Mouse (Mus musculus) activated CD4-positive, CD25-positive, alpha-beta regulatory T cell, adult 4 months (primary cell): ENCODE data around the gene Wfdc9. TPM values are rescaled to one million over a fixed set of nuclear protein-coding genes. Genes with fewer than 3 reads are reported as not detected.
"Not testable (repeated sequence)": the region's sequence is repeated elsewhere in the genome, so short reads cannot be mapped to it uniquely, and the experiment has no call there.

ENCODE experiments used
- ATAC-seq: one replicate; pipeline ENCODE4 v1.8.0; 2017
- polyA plus RNA-seq, 2 experiments: library from polyadenylated mRNA; unstranded; fragments of 100-300 nt; shearing (Covaris generic); gene quantifications; one replicate each; pipeline ENCODE4 v1.2.1; 2017

The Wfdc9 gene
- polyA plus RNA-seq, 2 experiments from 2014 or later = not detected

DNA sequence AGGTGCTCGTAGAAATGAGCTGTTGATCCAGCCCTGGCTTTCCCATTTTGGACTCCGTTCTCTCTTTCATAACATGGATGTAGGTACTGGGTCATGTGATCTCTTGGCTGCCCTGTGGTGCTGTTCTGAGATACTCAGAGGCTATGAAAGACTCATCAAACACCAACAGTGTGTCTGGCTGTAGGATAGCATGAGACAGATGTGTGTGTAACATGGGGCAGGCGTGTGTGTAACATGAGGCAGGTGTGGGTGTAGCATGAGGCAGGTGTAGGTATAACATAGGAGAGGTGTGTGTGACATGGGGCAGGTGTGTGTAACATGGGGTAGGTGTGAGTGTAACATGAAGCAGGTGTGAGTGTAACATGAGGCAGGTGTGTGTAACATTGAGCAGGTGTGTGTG, 41.0 kb downstream of the Wfdc9 start:
- no peak for ATAC-seq

DNA sequence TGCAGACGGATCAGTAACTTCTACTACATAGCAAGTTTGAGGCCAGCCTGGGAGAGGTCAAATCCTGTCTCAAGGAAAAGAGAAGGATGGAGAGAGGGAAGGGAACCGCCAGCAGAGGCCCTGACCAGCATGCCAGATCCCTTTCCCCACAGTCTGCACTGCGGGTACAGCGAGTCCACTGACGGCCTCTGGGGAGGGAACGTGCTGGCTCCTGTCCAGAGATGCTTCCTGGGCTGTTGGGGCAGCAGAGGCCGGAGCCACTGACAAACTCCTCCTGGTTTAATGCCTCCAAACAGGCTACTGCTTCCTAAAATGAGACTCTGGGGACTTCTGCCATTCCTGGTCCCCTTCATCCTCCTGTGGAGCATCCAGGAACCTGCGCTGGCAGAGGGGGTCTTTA, 42.9 kb downstream of the Wfdc9 start, which contains the start of the genes Wfdc6b and Wfdc8:
TSS of gene Wfdc6b (plus strand) at position 52 of the 400 bp plus-strand sequence.
TSS of gene Wfdc8 (minus strand) at position 156 of the 400 bp plus-strand sequence.
- ATAC-seq = not testable (repeated sequence)

DNA sequence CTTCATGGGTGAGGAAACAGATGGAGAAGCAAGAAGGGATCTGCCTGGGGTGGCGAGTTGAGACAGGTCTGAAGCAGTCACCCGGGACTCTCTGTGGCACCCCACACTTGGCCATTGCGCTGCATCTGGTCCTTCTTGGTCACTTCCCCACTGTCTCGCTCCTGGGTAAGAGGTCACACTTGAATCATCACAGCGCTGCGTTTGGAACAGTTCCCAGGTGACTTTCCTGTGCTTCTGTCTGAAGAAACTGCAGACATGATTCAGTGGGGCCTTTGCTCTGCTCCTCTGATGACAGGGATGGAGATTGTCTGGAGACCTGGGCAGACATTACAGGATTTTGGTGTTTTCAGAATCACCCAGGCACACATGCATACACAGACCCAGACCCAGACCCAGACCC, 47.6 kb downstream of the Wfdc9 start:
- no peak for ATAC-seq

DNA sequence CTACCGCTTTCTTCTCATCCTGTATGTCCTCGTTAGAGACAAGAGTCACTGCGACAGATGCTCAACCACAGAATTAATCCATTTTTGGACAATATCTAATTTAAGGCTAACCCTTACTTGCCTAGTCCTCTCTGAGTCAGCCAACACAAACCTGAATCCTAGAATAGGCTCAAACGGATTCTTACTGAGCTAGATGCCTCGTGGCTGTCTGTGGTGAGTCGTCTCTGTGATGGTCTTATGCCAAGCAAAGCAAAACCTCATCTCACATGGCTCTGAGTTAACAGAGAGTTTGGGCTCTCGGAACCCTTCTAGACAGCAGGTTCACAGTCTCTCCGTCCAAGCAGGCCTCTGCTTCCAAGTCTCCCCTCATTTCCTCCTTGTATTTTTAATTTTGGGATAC, 52.0 kb downstream of the Wfdc9 start:
- ATAC-seq = no peak

DNA sequence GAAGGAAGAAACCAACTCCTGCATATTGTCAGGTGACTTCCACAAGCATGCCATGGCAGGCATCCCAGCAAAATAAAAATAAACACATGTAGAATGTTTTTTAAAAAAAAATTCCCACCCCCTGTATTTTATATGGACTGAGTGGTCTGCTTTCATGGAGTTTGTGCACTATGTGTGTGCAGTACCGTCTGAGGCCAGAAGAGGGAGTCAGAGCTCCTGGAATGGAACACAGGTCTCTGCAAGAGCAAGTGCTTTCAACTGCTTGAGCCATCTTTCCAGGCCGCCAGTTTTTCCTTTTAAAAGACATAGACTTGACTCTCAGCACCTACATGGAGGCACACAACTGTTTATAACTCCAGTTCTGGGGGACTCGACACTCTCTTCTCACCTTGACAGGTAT, 52.9 kb downstream of the Wfdc9 start:
- ATAC-seq = no peak

GRCm38 (mm10) chr2:164600179-164600578, 56.2 kb downstream of the Wfdc9 start:
- no peak for ATAC-seq

Other genes with a start within 250 kb of the Wfdc9 start
- gene Sdc4, start 212.7 kb downstream of the Wfdc9 start, polyA plus RNA-seq = 10 to 100 TPM; 13.8 to 23.7 TPM
- gene Sys1, start 199.6 kb downstream of the Wfdc9 start, polyA plus RNA-seq = 10 to 100 TPM; 29.7 to 33.4 TPM
- 1 to 10 TPM in 1 of 2 experiments, not detected in 1; 3.7 TPM for gene Gm20458, start 195.6 kb downstream of the Wfdc9 start, polyA plus RNA-seq
- under 1 TPM in 1 of 2 experiments, not detected in 1; 0.37 TPM for gene Trp53tg5, start 182.9 kb downstream of the Wfdc9 start, polyA plus RNA-seq
- gene Dbndd2, start 170.5 kb downstream of the Wfdc9 start, polyA plus RNA-seq = 1 to 10 TPM; 2.1 to 6.8 TPM
- 10 to 100 TPM; 19.6 to 47.7 TPM for gene Pigt, start 159.1 kb downstream of the Wfdc9 start, polyA plus RNA-seq
- gene Wfdc2, start 94.2 kb downstream of the Wfdc9 start, polyA plus RNA-seq = not detected
- not detected for gene Spint3, start 83.1 kb downstream of the Wfdc9 start, polyA plus RNA-seq
- not detected for gene Wfdc6a, start 71.1 kb downstream of the Wfdc9 start, polyA plus RNA-seq
- gene Eppin, start 63.0 kb downstream of the Wfdc9 start, polyA plus RNA-seq = not detected
- not detected for gene Wfdc6b, start 43.1 kb downstream of the Wfdc9 start, polyA plus RNA-seq
- gene Wfdc8, start 43.0 kb downstream of the Wfdc9 start, polyA plus RNA-seq = not detected
- not detected for gene Wfdc16, start 17.8 kb downstream of the Wfdc9 start, polyA plus RNA-seq
- gene Wfdc10, start 537 bp downstream of the Wfdc9 start, polyA plus RNA-seq = not detected
- not detected for gene Wfdc11, start 17.5 kb upstream of the Wfdc9 start, polyA plus RNA-seq
- gene Wfdc13, start 28.5 kb upstream of the Wfdc9 start, polyA plus RNA-seq = not detected
- gene Spint4, start 41.9 kb upstream of the Wfdc9 start, polyA plus RNA-seq = not detected
- not detected for gene Spint5, start 58.7 kb upstream of the Wfdc9 start, polyA plus RNA-seq
- gene Wfdc3, start 89.3 kb upstream of the Wfdc9 start, polyA plus RNA-seq = not detected
- gene Dnttip1, start 89.4 kb upstream of the Wfdc9 start, polyA plus RNA-seq = 1 to 10 TPM; 6.0 to 6.5 TPM
- gene Ube2c, start 113.3 kb upstream of the Wfdc9 start, polyA plus RNA-seq = 10 to 100 TPM; 46.3 to 68.1 TPM
- not detected for gene Tnnc2, start 123.4 kb upstream of the Wfdc9 start, polyA plus RNA-seq
- gene Snx21, start 129.2 kb upstream of the Wfdc9 start, polyA plus RNA-seq = 1 to 10 TPM; 5.0 to 5.1 TPM
- 10 to 100 TPM; 35.1 to 49.1 TPM for gene Acot8, start 148.3 kb upstream of the Wfdc9 start, polyA plus RNA-seq
- gene Zswim3, start 148.5 kb upstream of the Wfdc9 start, polyA plus RNA-seq = 1 to 10 TPM; 3.8 to 5.4 TPM
- gene Zswim1, start 166.1 kb upstream of the Wfdc9 start, polyA plus RNA-seq = 10 to 100 TPM; 18.0 to 19.4 TPM
- not detected for gene Spata25, start 172.0 kb upstream of the Wfdc9 start, polyA plus RNA-seq
- 100 to 1,000 TPM; 215 to 216 TPM for gene Ctsa, start 176.3 kb upstream of the Wfdc9 start, polyA plus RNA-seq
- gene Neurl2, start 176.9 kb upstream of the Wfdc9 start, polyA plus RNA-seq = under 1 TPM in 1 of 2 experiments, not detected in 1; 0.69 TPM
- gene Pltp, start 201.1 kb upstream of the Wfdc9 start, polyA plus RNA-seq = 1 to 10 TPM in 1 of 2 experiments, under 1 TPM in 1; 0.87 to 1.0 TPM
- 100 to 1,000 TPM; 102 to 122 TPM for gene Pcif1, start 222.7 kb upstream of the Wfdc9 start, polyA plus RNA-seq